Mouse (Mus musculus) G1E (cell line): ENCODE measurements around the gene Bri3bp.

Experiments used
- CTCF ChIP-seq: IDR thresholded peaks from 2 replicates; pipeline ENCODE4 v1.5.1; 2012; ENCODE audit warnings: low read depth, low read length, inconsistent platforms, mixed read lengths
- GATA1 ChIP-seq: IDR thresholded peaks from 2 replicates; pipeline ENCODE4 v1.6.1; 2012; ENCODE audit warnings: borderline replicate concordance, low read length, inconsistent platforms, mixed read lengths
- TAL1 ChIP-seq: conservative IDR thresholded peaks from 2 replicates; pipeline ENCODE4 v1.6.1; 2012; ENCODE audit warnings: low read depth, low read length, inconsistent platforms, mixed read lengths

DNA sequence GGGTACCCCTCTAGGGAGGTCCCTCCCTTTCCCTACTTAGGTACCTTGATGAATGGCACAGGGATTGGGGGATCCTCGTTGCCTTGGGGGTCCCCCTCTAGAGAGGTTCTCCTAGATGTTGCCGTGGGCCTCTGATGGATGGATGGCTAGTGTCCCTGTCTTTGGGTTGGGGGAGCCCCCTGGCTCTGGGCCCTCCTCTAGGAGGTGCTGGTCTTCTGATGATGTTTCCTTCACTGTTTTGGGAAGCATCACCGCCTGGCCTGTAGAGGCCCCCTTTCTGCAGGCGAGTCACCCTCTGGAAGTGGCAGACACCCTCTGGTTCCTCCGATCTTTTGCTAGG, 34.9 kb downstream of the Bri3bp start:
- TF ChIP-seq CTCF, result no peak
- no peak for TF ChIP-seq TAL1
- TF ChIP-seq GATA1, result no peak
